Mouse (Mus musculus): ENCODE measurements at regions not wholly inside any gene's neighbourhood (a gene's known extent, or its start where the extent isn't known, plus 50 kb on each side); places are given as distances from the start of the nearest gene placed in this dataset.

DNA sequence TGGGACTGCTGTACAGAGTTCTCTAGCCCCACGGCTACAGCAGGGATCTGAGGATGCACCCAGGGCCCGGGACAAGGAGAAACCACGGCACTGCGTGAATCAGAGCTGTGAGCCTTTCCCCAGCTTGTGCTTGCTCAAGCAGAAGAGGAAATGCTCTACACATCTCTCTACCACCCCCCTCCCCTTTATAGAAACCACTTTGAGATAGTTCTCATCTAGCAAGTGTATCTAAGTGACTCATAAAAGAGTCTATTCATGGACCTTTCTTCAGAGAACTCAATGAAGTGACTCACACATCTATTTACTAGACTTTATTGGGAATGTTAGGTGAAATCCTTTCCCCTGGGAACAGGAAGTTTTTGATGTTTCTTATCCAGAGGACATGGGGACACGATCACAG lies 61.0 kb upstream of the Flt1 start:
- no peak for DNase-seq (ENCODE audit: low read depth, low spot score)
- Histone ChIP-seq H3K9me3 (replicated peaks; ENCODE audit: insufficient read depth, low read length) (no peaks in the 10 kb centered on the region), H3K36me3 (ENCODE audit: control insufficient read depth in 1 of 2, insufficient read depth in 2 of 2, low read length in 2 of 2) (no peaks in the 10 kb centered on the region), H3K4me1 (ENCODE audit: control insufficient read depth in 1 of 2, insufficient read depth in 2 of 2, low read length in 2 of 2) (no peaks in the 10 kb centered on the region), H3K9ac (ENCODE audit: control insufficient read depth, low read depth, low read length, poor library complexity, severe bottlenecking) (no peak overlapping the region), H3K4me3 (ENCODE audit: control insufficient read depth in 1 of 2, insufficient read depth in 1 of 2, low read depth in 2 of 2, low read length in 2 of 2) (no peak overlapping the region), H3K79me2 (ENCODE audit: control insufficient read depth, insufficient read depth, low read length, poor library complexity) (no peaks in the 10 kb centered on the region), H3K27me3 (ENCODE audit: control insufficient read depth in 1 of 2, insufficient read depth in 2 of 2, low read length in 2 of 2) (no peaks in the 10 kb centered on the region), H3K27ac (ENCODE audit: control insufficient read depth, low read depth, low read length) (no peak overlapping the region)
- no peak for TF ChIP-seq EP300 (IDR thresholded peaks at IDR 0.05; ENCODE audit: low read depth in 1 of 2, low read length in 2 of 2)

DNA sequence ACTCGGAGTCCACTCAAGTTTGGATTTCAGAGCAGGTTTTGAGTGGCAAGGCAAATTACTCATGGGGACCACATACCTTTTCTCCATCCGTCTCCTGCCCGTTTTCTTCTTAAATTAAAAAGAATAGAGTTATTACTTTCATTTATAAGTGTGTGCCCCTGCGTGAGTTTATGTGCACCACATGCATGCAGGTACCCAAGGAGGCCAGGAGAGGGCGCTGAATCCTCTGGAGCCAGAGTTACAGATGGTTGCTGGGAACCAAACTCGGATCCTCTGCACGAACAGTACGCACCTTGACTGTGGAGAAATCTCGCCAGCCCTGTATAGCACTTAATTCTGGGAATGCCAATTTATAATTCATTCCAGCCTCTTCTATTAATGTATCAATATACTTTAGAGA lies 58.3 kb upstream of the Flt1 start:
- no peaks in the 10 kb centered on the region for H3K27me3 ChIP-seq (ENCODE audit: control insufficient read depth in 1 of 2, insufficient read depth in 2 of 2, low read length in 2 of 2)
- no peaks in the 10 kb centered on the region for H3K4me1 ChIP-seq (ENCODE audit: control insufficient read depth in 1 of 2, insufficient read depth in 2 of 2, low read length in 2 of 2)
- no peaks in the 10 kb centered on the region for H3K79me2 ChIP-seq (ENCODE audit: control insufficient read depth, insufficient read depth, low read length, poor library complexity)
- H3K9ac ChIP-seq (ENCODE audit: control insufficient read depth, low read depth, low read length, poor library complexity, severe bottlenecking): no peak overlapping the region
- H3K4me3 ChIP-seq (ENCODE audit: control insufficient read depth in 1 of 2, insufficient read depth in 1 of 2, low read depth in 2 of 2, low read length in 2 of 2): no peak overlapping the region
- TF ChIP-seq CTCF (IDR thresholded peaks at IDR 0.05 in 2 of 3, conservative IDR thresholded peaks at IDR 0.05 in 1 of 3; ENCODE audit: control insufficient read depth in 1 of 3, insufficient read depth in 1 of 3, low read depth in 2 of 3, low read length in 3 of 3, poor library complexity in 1 of 3, severe bottlenecking in 1 of 3) (peak in 1 of 3 experiments; percentile 15; a peak in 1 of 6 replicates), E2F4 (IDR thresholded peaks at IDR 0.05; ENCODE audit: borderline replicate concordance, low read depth, low read length) (no peak), CHD2 (IDR thresholded peaks at IDR 0.05; ENCODE audit: low read length) (no peak)
- H3K9me3 ChIP-seq (replicated peaks; ENCODE audit: insufficient read depth, low read length): no peaks in the 10 kb centered on the region
- H3K27ac ChIP-seq (ENCODE audit: control insufficient read depth, low read depth, low read length): no peak overlapping the region
- H3K36me3 ChIP-seq (ENCODE audit: control insufficient read depth in 1 of 2, insufficient read depth in 2 of 2, low read length in 2 of 2): no peaks in the 10 kb centered on the region
- no peak for DNase-seq (ENCODE audit: low read depth, low spot score)

DNA sequence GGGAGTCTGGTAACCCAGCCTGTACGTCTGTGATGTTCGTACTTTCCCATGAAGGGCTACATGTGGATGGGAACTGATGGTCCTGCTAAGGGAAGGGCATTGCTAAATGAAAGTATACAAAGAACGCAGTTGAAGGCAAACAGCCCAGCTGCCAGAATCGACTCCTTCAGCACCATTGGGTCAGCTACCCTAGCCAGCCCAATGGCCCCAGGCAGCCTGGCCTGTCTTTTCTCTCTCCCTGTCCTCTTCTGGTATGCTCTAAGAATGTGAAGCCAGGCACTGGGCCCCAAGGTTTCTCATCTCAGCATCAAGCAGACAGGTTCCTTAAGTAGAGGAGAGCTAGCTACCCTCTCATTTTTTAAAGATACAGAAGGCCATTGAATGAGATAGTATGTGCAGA lies 57.7 kb upstream of the Flt1 start:
- no peak for DNase-seq (ENCODE audit: low read depth, low spot score)
- no peaks in the 10 kb centered on the region for H3K36me3 ChIP-seq (ENCODE audit: control insufficient read depth in 1 of 2, insufficient read depth in 2 of 2, low read length in 2 of 2)
- H3K79me2 ChIP-seq (ENCODE audit: control insufficient read depth, insufficient read depth, low read length, poor library complexity): no peaks in the 10 kb centered on the region
- no peaks in the 10 kb centered on the region for H3K4me1 ChIP-seq (ENCODE audit: control insufficient read depth in 1 of 2, insufficient read depth in 2 of 2, low read length in 2 of 2)
- H3K9me3 ChIP-seq (replicated peaks; ENCODE audit: insufficient read depth, low read length): no peaks in the 10 kb centered on the region
- no peak overlapping the region for H3K9ac ChIP-seq (ENCODE audit: control insufficient read depth, low read depth, low read length, poor library complexity, severe bottlenecking)
- TF ChIP-seq MAFK (IDR thresholded peaks at IDR 0.05; ENCODE audit: borderline replicate concordance, low read depth, low read length) (no peak), GABPA (IDR thresholded peaks at IDR 0.05; ENCODE audit: low read depth, low read length) (no peak), CTCF (IDR thresholded peaks at IDR 0.05 in 2 of 3, conservative IDR thresholded peaks at IDR 0.05 in 1 of 3; ENCODE audit: control insufficient read depth in 1 of 3, insufficient read depth in 1 of 3, low read depth in 2 of 3, low read length in 3 of 3, poor library complexity in 1 of 3, severe bottlenecking in 1 of 3) (no peak), GATA1 (IDR thresholded peaks at IDR 0.05; ENCODE audit: low read depth, low read length) (no peak), ZKSCAN1 (IDR thresholded peaks at IDR 0.05; ENCODE audit: low read depth, low read length) (no peak), UBTF (IDR thresholded peaks at IDR 0.05; ENCODE audit: borderline replicate concordance, insufficient read depth, low read depth, low read length) (no peak), SMC3 (IDR thresholded peaks at IDR 0.05; ENCODE audit: low read depth, low read length) (no peak), ZMIZ1 (IDR thresholded peaks at IDR 0.05; ENCODE audit: low read depth, low read length) (no peak), KAT2A (conservative IDR thresholded peaks at IDR 0.05; ENCODE audit: low read depth, low read length) (no peak), USF1 (IDR thresholded peaks at IDR 0.05; ENCODE audit: low read depth, low read length) (no peak), POLR2AphosphoS5 (IDR thresholded peaks at IDR 0.05; ENCODE audit: borderline replicate concordance, low read depth, low read length) (no peak), TAL1 (IDR thresholded peaks at IDR 0.05; ENCODE audit: low read length) (no peak), MXI1 (IDR thresholded peaks at IDR 0.05; ENCODE audit: low read depth, low read length) (no peak), CHD2 (IDR thresholded peaks at IDR 0.05; ENCODE audit: low read length) (no peak), BHLHE40 (IDR thresholded peaks at IDR 0.05; ENCODE audit: borderline replicate concordance, low read depth, low read length) (no peak), POLR2AphosphoS2 (IDR thresholded peaks at IDR 0.05; ENCODE audit: low read length) (no peak), ETS1 (IDR thresholded peaks at IDR 0.05; ENCODE audit: low read depth, low read length) (no peak), MAZ (IDR thresholded peaks at IDR 0.05; ENCODE audit: low read depth, low read length) (no peak), HCFC1 (IDR thresholded peaks at IDR 0.05; ENCODE audit: low read depth, low read length) (no peak), RCOR1 (IDR thresholded peaks at IDR 0.05; ENCODE audit: low read depth, low read length) (no peak)
- H3K27me3 ChIP-seq (ENCODE audit: control insufficient read depth in 1 of 2, insufficient read depth in 2 of 2, low read length in 2 of 2): no peaks in the 10 kb centered on the region
- no peak overlapping the region for H3K27ac ChIP-seq (ENCODE audit: control insufficient read depth, low read depth, low read length)
- H3K4me3 ChIP-seq (ENCODE audit: control insufficient read depth in 1 of 2, insufficient read depth in 1 of 2, low read depth in 2 of 2, low read length in 2 of 2): no peak overlapping the region

Measured in MEL (cell line).